Mouse (Mus musculus) liver, embryonic 12.5 days (tissue): Measurements from ENCODE around the gene Gm28635. TPM values are rescaled to one million over a fixed set of nuclear protein-coding genes. Genes with fewer than 3 reads are reported as not detected.

Experiments
- ATAC-seq: fragments of 200-750 bp; cut with Nextera tagmentation; 2 replicates; pipeline ENCODE4 v1.8.0; 2017; ENCODE audit warnings: moderate number of reproducible peaks, mild to moderate bottlenecking, moderate library complexity
- H3K27ac ChIP-seq: fragments of 300-500 bp; sonication (generic); 2 replicates; pipeline ENCODE4 v1.5.1; 2016; ENCODE audit warnings: mild to moderate bottlenecking
- H3K27me3 ChIP-seq: fragments of 300-500 bp; sonication (generic); replicated peaks from 2 replicates; pipeline ENCODE4 v1.6.1; 2016; ENCODE audit warnings: mild to moderate bottlenecking, moderate library complexity
- H3K36me3 ChIP-seq: fragments of 300-500 bp; sonication (generic); 2 replicates; pipeline ENCODE4 v1.6.1; 2016; ENCODE audit warnings: mild to moderate bottlenecking, moderate library complexity
- H3K4me1 ChIP-seq: fragments of 300-500 bp; sonication (generic); 2 replicates; pipeline ENCODE4 v1.6.1; 2016
- H3K4me2 ChIP-seq: fragments of 300-500 bp; sonication (generic); 2 replicates; pipeline ENCODE4 v1.6.1; 2016; ENCODE audit warnings: mild to moderate bottlenecking, moderate library complexity
- H3K4me3 ChIP-seq: fragments of 300-500 bp; sonication (generic); 2 replicates; pipeline ENCODE4 v1.5.1; 2016; ENCODE audit warnings: mild to moderate bottlenecking, moderate library complexity
- H3K9ac ChIP-seq: fragments of 300-500 bp; sonication (generic); 2 replicates; pipeline ENCODE4 v1.6.1; 2016; ENCODE audit warnings: mild to moderate bottlenecking, moderate library complexity
- H3K9me3 ChIP-seq: fragments of 300-500 bp; sonication (generic); replicated peaks from 2 replicates; pipeline ENCODE4 v1.6.1; 2016; ENCODE audit warnings: mild to moderate bottlenecking, moderate library complexity
- WGBS: fragments of 180-500 bp; shearing (Covaris S2); methylation state at CpG from one replicate; pipeline ENCODE4 v1.1.7; 2016; ENCODE audit not compliant: insufficient replicate concordance; 5-methylcytosine and 5-hydroxymethylcytosine counted together
- polyA plus RNA-seq: library from polyadenylated mRNA; unstranded; fragments of >200 nt; fragmentation: Nextera tagmentation; extraction: Ambion mirVana; gene quantifications from 2 replicates; pipeline ENCODE4 v1.2.1, GENCODE M21; 2016

The Gm28635 gene
- polyA plus RNA-seq, 1 experiment from 2014 or later, result not detected

- Histone ChIP-seq H3K4me2 (no peak overlapping the region), H3K9me3 (no peaks in the 10 kb centered on the region), H3K9ac (no peak overlapping the region), H3K4me3 (no peak overlapping the region), H3K4me1 (peaks cover 6% of the 10 kb centered on the region; the same call in 1 of the 2 replicates), H3K27ac (no peak overlapping the region), H3K36me3 (peaks cover 94% of the 10 kb centered on the region), H3K27me3 (no peaks in the 10 kb centered on the region)
- ATAC-seq, result no peak
- 90% methylated on average over 6 of the region's 6 CpGs for WGBS
Measured at GRCm38 (mm10) chr2:84612764-84613163, 65.1 kb downstream of the Gm28635 start.

- WGBS, result 93% methylated on average over 1 of the region's 1 CpGs
- Histone ChIP-seq H3K4me2 (no peak overlapping the region), H3K36me3 (peaks cover 94% of the 10 kb centered on the region), H3K27me3 (no peaks in the 10 kb centered on the region), H3K27ac (no peak overlapping the region), H3K9ac (no peak overlapping the region), H3K4me3 (no peak overlapping the region), H3K4me1 (no peaks in the 10 kb centered on the region), H3K9me3 (no peaks in the 10 kb centered on the region)
- ATAC-seq, result no peak
Measured at GRCm38 (mm10) chr2:84607842-84608241, 70.0 kb downstream of the Gm28635 start.

GRCm38 (mm10) chr2:84600977-84601376 lies 76.9 kb downstream of the Gm28635 start:
- peaks cover 60% of the 10 kb centered on the region for H3K36me3 ChIP-seq

GRCm38 (mm10) chr2:84599270-84599888 lies 78.5 kb downstream of the Gm28635 start:
- Histone ChIP-seq H3K9me3 (no peaks in the 10 kb centered on the region), H3K4me2 (no peak overlapping the region), H3K4me1 (no peaks in the 10 kb centered on the region), H3K27ac (no peak overlapping the region), H3K36me3 (peaks cover 49% of the 10 kb centered on the region), H3K27me3 (no peaks in the 10 kb centered on the region), H3K9ac (no peak overlapping the region), H3K4me3 (no peak overlapping the region)
- WGBS, result 77% methylated on average over 6 of the region's 6 CpGs
- no peak for ATAC-seq

More at GRCm38 (mm10) chr2:84600977-84601376, 76.9 kb downstream of the Gm28635 start:
- no peak overlapping the region for H3K4me3 ChIP-seq
- ATAC-seq, result no peak
- H3K9me3 ChIP-seq, result no peaks in the 10 kb centered on the region
- WGBS, result 61% methylated on average over 2 of the region's 2 CpGs
- no peak overlapping the region for H3K4me2 ChIP-seq
- H3K9ac ChIP-seq, result no peak overlapping the region
- H3K27ac ChIP-seq, result no peak overlapping the region
- no peaks in the 10 kb centered on the region for H3K27me3 ChIP-seq
- no peaks in the 10 kb centered on the region for H3K4me1 ChIP-seq

- H3K4me2 ChIP-seq, result no peak overlapping the region
- WGBS, result 71% methylated on average over 1 of the region's 1 CpGs
- no peak overlapping the region for H3K27ac ChIP-seq
- H3K9ac ChIP-seq, result no peak overlapping the region
- H3K4me3 ChIP-seq, result no peak overlapping the region
- H3K27me3 ChIP-seq, result no peaks in the 10 kb centered on the region
- H3K36me3 ChIP-seq, result peaks cover 28% of the 10 kb centered on the region
- no peaks in the 10 kb centered on the region for H3K9me3 ChIP-seq
- ATAC-seq, result no peak
- no peaks in the 10 kb centered on the region for H3K4me1 ChIP-seq
Measured at GRCm38 (mm10) chr2:84597123-84597522, 80.7 kb downstream of the Gm28635 start.

GRCm38 (mm10) chr2:84592801-84593200 lies 85.0 kb downstream of the Gm28635 start:
- Histone ChIP-seq H3K27me3 (no peaks in the 10 kb centered on the region), H3K4me1 (no peaks in the 10 kb centered on the region), H3K27ac (no peak overlapping the region), H3K9me3 (no peaks in the 10 kb centered on the region), H3K4me3 (no peak overlapping the region), H3K36me3 (peaks cover 15% of the 10 kb centered on the region), H3K9ac (no peak overlapping the region), H3K4me2 (no peak overlapping the region)
- 60% methylated on average over 8 of the region's 8 CpGs for WGBS
- no peak for ATAC-seq

GRCm38 (mm10) chr2:84585700-84586099 lies 92.1 kb downstream of the Gm28635 start:
- Histone ChIP-seq H3K4me3 (no peak overlapping the region), H3K4me2 (no peak overlapping the region), H3K9ac (no peak overlapping the region), H3K36me3 (peaks cover 2% of the 10 kb centered on the region; the same call in 1 of the 2 replicates), H3K4me1 (no peaks in the 10 kb centered on the region), H3K27ac (no peak overlapping the region), H3K27me3 (no peaks in the 10 kb centered on the region), H3K9me3 (no peaks in the 10 kb centered on the region)
- 79% methylated on average over 8 of the region's 8 CpGs for WGBS
- ATAC-seq, result no peak

- Histone ChIP-seq H3K9ac (no peak overlapping the region), H3K27me3 (no peaks in the 10 kb centered on the region), H3K4me2 (no peak overlapping the region), H3K36me3 (0 out of 2 replicates have a peak, but pooled peaks cover 4% of the 10 kb centered on the region), H3K9me3 (no peaks in the 10 kb centered on the region), H3K27ac (no peak overlapping the region), H3K4me3 (no peak overlapping the region), H3K4me1 (no peaks in the 10 kb centered on the region)
- no peak for ATAC-seq
- 67% methylated on average over 5 of the region's 5 CpGs for WGBS
Measured at GRCm38 (mm10) chr2:84582286-84582685, 95.6 kb downstream of the Gm28635 start.

- Histone ChIP-seq H3K4me3 (no peak overlapping the region), H3K9ac (no peak overlapping the region), H3K4me1 (no peaks in the 10 kb centered on the region), H3K27ac (no peak overlapping the region), H3K27me3 (no peaks in the 10 kb centered on the region), H3K9me3 (no peaks in the 10 kb centered on the region), H3K4me2 (no peak overlapping the region), H3K36me3 (0 out of 2 replicates have a peak, but pooled peaks cover 4% of the 10 kb centered on the region)
- 75% methylated on average over 2 of the region's 3 CpGs for WGBS
- ATAC-seq, result no peak
Measured at GRCm38 (mm10) chr2:84581208-84581607, 96.6 kb downstream of the Gm28635 start.

GRCm38 (mm10) chr2:84579311-84579710 lies 98.5 kb downstream of the Gm28635 start:
- Histone ChIP-seq H3K36me3 (0 out of 2 replicates have a peak, but pooled peaks cover 4% of the 10 kb centered on the region), H3K4me2 (no peak overlapping the region), H3K27ac (no peak overlapping the region), H3K9me3 (no peaks in the 10 kb centered on the region), H3K4me1 (no peaks in the 10 kb centered on the region), H3K9ac (no peak overlapping the region), H3K4me3 (no peak overlapping the region), H3K27me3 (no peaks in the 10 kb centered on the region)
- no peak for ATAC-seq
- 74% methylated on average over 2 of the region's 2 CpGs for WGBS

GRCm38 (mm10) chr2:84574130-84574529 lies 103.7 kb downstream of the Gm28635 start:
- ATAC-seq, result no peak
- Histone ChIP-seq H3K27me3 (no peaks in the 10 kb centered on the region), H3K4me1 (no peaks in the 10 kb centered on the region), H3K9ac (no peak overlapping the region), H3K4me2 (no peak overlapping the region), H3K36me3 (no peaks in the 10 kb centered on the region), H3K27ac (no peak overlapping the region), H3K9me3 (no peaks in the 10 kb centered on the region), H3K4me3 (no peak overlapping the region)
- WGBS, result 75% methylated on average over 4 of the region's 4 CpGs

GRCm38 (mm10) chr2:84556888-84557514 lies 120.8 kb downstream of the Gm28635 start:
- WGBS, result 28% methylated on average over 10 of the region's 10 CpGs
- H3K4me1 ChIP-seq, result no peaks in the 10 kb centered on the region
- H3K9ac ChIP-seq, result no peak overlapping the region
- no peaks in the 10 kb centered on the region for H3K9me3 ChIP-seq
- no peaks in the 10 kb centered on the region for H3K36me3 ChIP-seq
- H3K27ac ChIP-seq, result no peak overlapping the region
- peak; percentile 30; the same call in 1 of the 2 replicates for ATAC-seq
- H3K27me3 ChIP-seq, result no peaks in the 10 kb centered on the region
- no peak overlapping the region for H3K4me3 ChIP-seq
- H3K4me2 ChIP-seq, result peak overlapping the region; percentile 40
